Mouse (Mus musculus): ENCODE results near the gene Dhx40. TPM values are rescaled to one million over a fixed set of nuclear protein-coding genes. Genes with fewer than 3 reads are reported as not detected.

The Dhx40 gene
- polyA plus RNA-seq (2012; rRNA removed): 3.8 and 4.4 TPM in 2 replicates

DNA sequence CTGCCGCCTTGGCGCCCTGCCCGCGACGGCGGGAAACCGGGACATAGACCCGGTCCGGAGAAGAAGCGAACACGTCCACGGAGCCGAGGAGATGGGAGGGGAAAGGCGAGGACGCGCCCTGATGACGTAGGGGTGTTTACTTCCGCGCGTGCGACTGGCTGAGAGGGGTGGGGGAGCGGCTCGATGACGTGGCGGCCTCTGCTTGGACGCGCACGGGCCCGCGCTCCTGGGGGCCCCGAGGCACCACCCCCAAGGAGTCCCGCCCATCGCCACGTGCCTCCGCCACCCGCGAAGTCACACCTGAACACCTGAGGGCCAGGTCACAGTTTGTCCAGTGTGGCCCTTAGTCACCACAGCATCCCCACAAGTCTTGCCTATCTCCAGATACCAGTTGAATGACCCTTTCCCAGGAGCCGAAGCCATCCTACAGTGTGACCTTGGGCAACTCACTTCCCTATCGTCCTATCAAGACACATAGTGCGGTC is at the start of gene Dhx40:
Dhx40 (minus strand) TSS at position 242 of the 485 bp plus-strand sequence.
- 5% methylated on average over 40 of the region's 40 CpGs for WGBS
- DNase-seq: peak; percentile 88

DNA sequence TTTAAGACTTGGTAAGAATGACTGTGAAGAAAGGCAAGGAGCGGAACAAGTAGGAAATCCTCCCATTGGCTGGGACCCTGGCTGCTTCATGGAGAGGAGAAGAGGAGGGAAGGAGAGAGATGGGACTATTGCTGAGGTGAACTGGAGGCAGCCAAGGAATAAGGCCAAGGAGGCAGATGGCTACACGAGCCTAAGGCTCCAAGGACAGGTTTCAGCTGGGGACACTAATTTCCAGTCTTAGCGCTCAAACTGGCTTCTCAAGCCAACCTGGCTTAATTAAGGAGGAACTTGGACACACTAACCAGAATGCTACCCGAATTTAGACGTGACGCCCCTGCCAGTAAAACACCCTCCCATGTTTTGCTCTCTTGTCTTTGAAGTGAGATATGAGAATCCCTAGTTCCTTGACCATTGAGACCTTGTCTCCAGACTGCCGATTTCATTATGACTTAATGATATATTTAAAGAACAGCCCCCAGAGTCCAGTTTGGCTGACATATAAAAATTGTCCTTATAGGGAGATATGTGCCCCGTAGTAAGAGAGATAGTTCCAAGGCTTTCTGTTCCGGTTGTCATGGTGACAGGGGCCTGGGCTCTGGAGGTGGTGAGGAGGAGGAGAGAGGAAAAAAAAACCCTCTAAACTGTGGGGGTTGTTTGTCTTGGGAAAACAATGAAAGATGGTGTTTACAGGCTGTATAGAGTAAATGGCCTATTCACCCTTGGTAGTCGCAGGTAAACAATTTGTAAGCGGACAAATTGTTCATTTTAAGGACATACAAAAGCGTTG is 48.3 kb upstream of the Dhx40 start:
- H3K4me1 ChIP-seq (ENCODE audit: control insufficient read depth, insufficient read depth, low read length): peaks cover 15% of the 10 kb centered on the region
- TF ChIP-seq CTCF (IDR thresholded peaks at IDR 0.05; ENCODE audit: insufficient read depth, low read length) (no peak), POLR2A (IDR thresholded peaks at IDR 0.05; ENCODE audit: borderline replicate concordance, extremely low read depth, low read depth, low read length) (no peak)
- no peak overlapping the region for H3K4me3 ChIP-seq (replicated peaks; ENCODE audit: extremely low read depth, low read depth, low read length)
- WGBS: 75% methylated on average over 12 of the region's 12 CpGs
- no peak for DNase-seq

More for the DNA sequence above, at the start of gene Dhx40:
- TF ChIP-seq POLR2A (IDR thresholded peaks at IDR 0.05; ENCODE audit: borderline replicate concordance, extremely low read depth, low read depth, low read length) (peak; percentile 90; the same call in 1 of the 2 replicates), CTCF (IDR thresholded peaks at IDR 0.05; ENCODE audit: insufficient read depth, low read length) (no peak)
- peak within 1 kb of the TSS; percentile 89 for H3K4me3 ChIP-seq (replicated peaks; ENCODE audit: extremely low read depth, low read depth, low read length)
- H3K4me1 ChIP-seq (ENCODE audit: control insufficient read depth, insufficient read depth, low read length): peaks cover 2% of the 10 kb centered on the region; the same call in 1 of the 2 replicates

DNA sequence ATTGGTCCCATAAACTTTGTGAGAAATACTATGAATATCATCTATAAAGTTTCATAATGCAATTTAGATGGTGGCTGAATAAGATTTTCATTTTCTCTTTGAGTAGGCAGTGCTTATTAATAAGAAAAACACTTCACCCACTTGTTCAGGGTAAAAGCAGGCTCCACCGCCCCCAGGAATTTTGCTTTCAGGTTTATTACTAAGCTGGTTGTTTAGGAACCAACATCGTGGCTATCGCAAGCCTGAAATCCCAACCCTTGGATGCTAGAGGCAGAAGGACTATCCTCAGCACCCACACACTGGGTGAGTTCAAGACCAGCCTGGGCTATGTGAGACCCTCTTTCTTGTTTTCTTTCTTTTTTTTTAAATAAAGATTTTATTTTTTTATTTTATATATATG is 45.5 kb upstream of the Dhx40 start:
- TF ChIP-seq CTCF (IDR thresholded peaks at IDR 0.05; ENCODE audit: insufficient read depth, low read length) (no peak), POLR2A (IDR thresholded peaks at IDR 0.05; ENCODE audit: borderline replicate concordance, extremely low read depth, low read depth, low read length) (no peak)
- Histone ChIP-seq H3K4me3 (replicated peaks; ENCODE audit: extremely low read depth, low read depth, low read length) (no peak overlapping the region), H3K4me1 (ENCODE audit: control insufficient read depth, insufficient read depth, low read length) (peaks cover 10% of the 10 kb centered on the region)
- 47% methylated on average over 3 of the region's 3 CpGs for WGBS
- DNase-seq: no peak

DNA sequence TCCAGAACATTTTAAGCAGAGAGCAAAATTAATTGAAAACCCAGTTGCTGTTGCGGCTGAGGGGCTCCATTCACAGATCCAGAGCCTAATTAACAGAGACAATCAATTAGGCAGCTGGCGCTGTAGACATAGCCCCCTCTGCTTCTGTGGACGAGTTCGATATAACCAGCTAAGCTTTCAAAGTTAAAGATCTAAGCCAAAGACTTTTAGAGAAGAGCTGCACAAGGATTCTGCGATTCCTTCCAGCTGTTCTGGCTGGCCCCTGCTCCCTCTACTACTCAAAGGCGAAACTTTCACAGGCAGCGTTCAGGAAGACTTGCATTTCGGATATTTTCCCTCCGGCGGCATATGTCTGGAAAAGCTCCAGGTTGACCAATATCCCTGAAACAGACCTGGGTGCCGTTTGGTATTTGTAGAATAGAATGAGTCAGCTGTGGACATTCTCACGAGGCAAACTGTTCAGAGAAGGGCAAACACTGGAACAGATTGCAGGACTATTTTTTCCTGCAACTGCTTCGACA is 45.0 kb upstream of the Dhx40 start:
- H3K4me1 ChIP-seq (ENCODE audit: control insufficient read depth, insufficient read depth, low read length): peaks cover 10% of the 10 kb centered on the region
- H3K4me3 ChIP-seq (replicated peaks; ENCODE audit: extremely low read depth, low read depth, low read length): no peak overlapping the region
- no peak for DNase-seq
- TF ChIP-seq CTCF (IDR thresholded peaks at IDR 0.05; ENCODE audit: insufficient read depth, low read length) (no peak), POLR2A (IDR thresholded peaks at IDR 0.05; ENCODE audit: borderline replicate concordance, extremely low read depth, low read depth, low read length) (no peak)
- WGBS: 21% methylated on average over 13 of the region's 13 CpGs

DNA sequence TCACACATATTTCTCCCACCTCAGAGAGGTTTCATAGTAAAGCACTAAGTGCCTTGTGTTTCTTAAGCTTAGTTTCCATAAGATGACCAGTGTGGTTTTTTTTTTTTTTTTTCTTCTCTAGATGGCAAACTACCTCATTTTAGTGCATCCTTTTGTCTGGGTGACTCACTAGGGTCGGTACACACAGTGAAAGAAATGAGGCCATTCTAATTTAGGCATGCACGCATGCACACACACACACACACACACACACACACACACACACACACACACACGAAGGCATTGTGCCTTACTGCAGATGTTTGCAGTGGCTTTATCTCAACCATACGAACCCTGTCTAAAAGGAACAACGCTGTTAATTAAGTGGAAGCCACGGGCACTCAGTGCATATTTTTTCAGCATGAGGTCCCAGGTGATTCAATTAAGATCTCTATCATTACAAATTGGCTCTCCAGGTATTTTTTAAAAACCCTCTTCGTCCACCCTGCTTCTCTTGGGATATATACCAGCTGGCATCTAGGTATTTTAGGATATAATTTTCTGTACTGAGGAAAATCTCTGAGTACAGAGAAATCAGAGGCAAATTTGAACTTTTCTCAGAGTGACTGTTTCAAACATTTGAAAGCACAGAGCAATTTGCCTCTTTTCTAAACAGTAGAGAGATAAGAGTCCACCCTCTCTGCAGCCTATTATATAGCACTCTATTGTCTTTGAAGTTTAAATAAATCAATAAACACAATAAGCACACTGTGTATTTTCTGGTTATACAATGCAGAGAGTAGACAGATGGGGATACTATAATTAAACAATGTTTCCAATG is 44.4 kb upstream of the Dhx40 start:
- TF ChIP-seq CTCF (IDR thresholded peaks at IDR 0.05; ENCODE audit: insufficient read depth, low read length): no peak
- no peak for TF ChIP-seq POLR2A (IDR thresholded peaks at IDR 0.05; ENCODE audit: borderline replicate concordance, extremely low read depth, low read depth, low read length)
- Histone ChIP-seq H3K4me3 (replicated peaks; ENCODE audit: extremely low read depth, low read depth, low read length) (no peak overlapping the region), H3K4me1 (ENCODE audit: control insufficient read depth, insufficient read depth, low read length) (peaks cover 10% of the 10 kb centered on the region)
- DNase-seq: no peak
- WGBS: 17% methylated on average over 7 of the region's 7 CpGs

DNA sequence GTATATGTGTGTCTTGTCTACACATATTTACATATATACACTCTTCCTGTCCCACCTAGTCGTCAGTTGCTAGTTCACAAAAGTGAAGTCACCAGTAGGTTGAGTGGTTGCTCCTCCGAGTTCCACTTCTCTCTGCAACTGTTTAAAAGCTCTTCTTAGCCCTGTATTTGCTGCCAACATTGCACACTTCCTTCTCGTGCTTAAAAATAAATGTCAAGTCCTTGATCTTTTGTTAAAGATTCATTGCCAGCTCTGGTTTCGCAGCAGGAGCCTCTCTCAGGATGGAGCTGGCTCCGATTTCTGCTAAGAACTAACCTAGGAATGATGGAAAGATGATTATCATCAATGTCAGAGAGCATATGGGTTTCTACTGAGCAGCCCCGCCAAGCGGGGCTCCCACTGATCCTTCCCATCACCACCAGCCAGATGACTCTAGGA is 43.7 kb upstream of the Dhx40 start:
- DNase-seq: no peak
- 20% methylated on average over 7 of the region's 7 CpGs for WGBS

DNA sequence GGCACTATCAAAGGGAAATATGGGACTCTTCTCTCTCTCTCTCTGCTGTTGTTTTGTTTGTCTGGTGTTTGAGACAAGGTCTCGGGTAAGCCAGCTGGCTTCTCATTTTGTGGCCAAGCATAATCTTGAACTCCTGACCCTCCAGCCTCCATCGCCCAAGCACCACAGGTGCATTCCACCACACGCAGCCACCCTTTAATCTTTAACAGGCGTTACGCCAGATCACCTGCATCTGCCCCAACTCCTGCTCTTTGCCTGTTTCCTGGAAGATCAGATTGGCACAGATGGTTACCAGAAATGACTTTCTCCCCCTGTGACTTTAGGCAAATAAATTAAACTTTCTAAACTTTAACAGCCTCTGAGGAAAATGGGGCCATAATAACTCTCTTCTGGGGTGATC is 36.3 kb upstream of the Dhx40 start:
- no peak for DNase-seq
- H3K4me3 ChIP-seq (replicated peaks; ENCODE audit: extremely low read depth, low read depth, low read length): no peak overlapping the region
- 62% methylated on average over 5 of the region's 5 CpGs for WGBS
- no peak for TF ChIP-seq CTCF (IDR thresholded peaks at IDR 0.05; ENCODE audit: insufficient read depth, low read length)
- no peak for TF ChIP-seq POLR2A (IDR thresholded peaks at IDR 0.05; ENCODE audit: borderline replicate concordance, extremely low read depth, low read depth, low read length)
- peaks cover 5% of the 10 kb centered on the region for H3K4me1 ChIP-seq (ENCODE audit: control insufficient read depth, insufficient read depth, low read length)

More for the DNA sequence above, 43.7 kb upstream of the Dhx40 start:
- no peak overlapping the region for H3K4me3 ChIP-seq (replicated peaks; ENCODE audit: extremely low read depth, low read depth, low read length)
- TF ChIP-seq POLR2A (IDR thresholded peaks at IDR 0.05; ENCODE audit: borderline replicate concordance, extremely low read depth, low read depth, low read length) (no peak), CTCF (IDR thresholded peaks at IDR 0.05; ENCODE audit: insufficient read depth, low read length) (no peak)
- H3K4me1 ChIP-seq (ENCODE audit: control insufficient read depth, insufficient read depth, low read length): peaks cover 10% of the 10 kb centered on the region

DNA sequence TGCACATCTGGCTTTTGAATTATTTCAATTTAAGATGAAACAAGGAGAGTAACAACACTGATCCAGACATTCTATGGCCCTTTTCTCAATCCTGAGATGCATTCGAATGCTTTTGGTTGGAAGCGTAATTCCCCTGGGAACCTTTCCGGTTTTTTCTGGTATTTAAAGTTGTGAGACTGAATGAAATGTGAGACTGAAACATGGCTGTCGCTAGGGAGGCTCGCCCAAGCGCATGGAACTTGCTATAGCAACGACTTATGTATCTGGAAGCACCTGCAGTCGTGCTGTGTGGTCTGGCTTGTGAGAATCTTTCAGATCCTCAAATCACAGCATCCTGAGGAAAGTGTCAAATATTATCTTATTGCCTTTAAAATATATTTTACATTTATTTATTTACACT is 33.7 kb upstream of the Dhx40 start:
- no peak for TF ChIP-seq CTCF (IDR thresholded peaks at IDR 0.05; ENCODE audit: insufficient read depth, low read length)
- TF ChIP-seq POLR2A (IDR thresholded peaks at IDR 0.05; ENCODE audit: borderline replicate concordance, extremely low read depth, low read depth, low read length): no peak
- DNase-seq: no peak
- peaks cover 5% of the 10 kb centered on the region for H3K4me1 ChIP-seq (ENCODE audit: control insufficient read depth, insufficient read depth, low read length)
- H3K4me3 ChIP-seq (replicated peaks; ENCODE audit: extremely low read depth, low read depth, low read length): no peak overlapping the region
- WGBS: 74% methylated on average over 8 of the region's 8 CpGs

DNA sequence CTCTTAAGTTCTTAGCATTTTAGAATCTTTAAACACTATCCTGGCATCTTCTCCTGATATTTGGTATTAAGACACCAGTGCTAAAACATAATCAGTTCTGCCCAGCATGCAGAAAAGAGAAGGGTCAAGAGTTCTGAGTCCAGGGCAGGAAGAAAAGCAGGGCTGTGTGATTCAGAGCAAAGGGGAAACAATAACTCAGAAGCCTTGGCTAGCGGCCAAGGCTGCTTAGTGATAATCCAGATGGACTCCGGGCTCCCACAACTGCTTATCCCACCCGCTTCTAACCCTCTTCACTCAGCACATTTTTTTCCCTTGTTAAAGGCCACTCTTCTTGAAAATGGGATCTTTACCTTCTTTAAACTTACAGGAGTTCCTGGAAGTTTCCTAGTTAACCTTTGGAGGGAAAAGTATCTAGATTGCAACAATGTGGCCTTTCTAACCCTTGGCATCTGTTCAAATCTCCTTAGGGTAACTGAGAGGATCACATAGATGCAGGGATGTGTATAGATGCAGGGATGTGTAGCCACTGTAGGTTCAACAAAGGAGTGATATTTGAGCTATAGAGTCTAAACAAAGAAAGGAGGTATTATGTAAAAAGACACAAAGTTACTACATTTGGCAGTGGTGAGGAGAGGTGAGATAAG is 33.1 kb upstream of the Dhx40 start:
- 3% methylated on average over 3 of the region's 3 CpGs for WGBS
- Histone ChIP-seq H3K4me3 (replicated peaks; ENCODE audit: extremely low read depth, low read depth, low read length) (no peak overlapping the region), H3K4me1 (ENCODE audit: control insufficient read depth, insufficient read depth, low read length) (peaks cover 5% of the 10 kb centered on the region)
- TF ChIP-seq CTCF (IDR thresholded peaks at IDR 0.05; ENCODE audit: insufficient read depth, low read length): no peak
- no peak for TF ChIP-seq POLR2A (IDR thresholded peaks at IDR 0.05; ENCODE audit: borderline replicate concordance, extremely low read depth, low read depth, low read length)
- no peak for DNase-seq
